Mouse (Mus musculus): ENCODE measurements at regions not wholly inside any gene's neighbourhood (a gene's known extent, or its start where the extent isn't known, plus 50 kb on each side); places are given as distances from the start of the nearest gene placed in this dataset.

- TF ChIP-seq CTCF (IDR thresholded peaks at IDR 0.05; ENCODE audit: insufficient read depth, low read depth, low read length): no peak
- no peak for TF ChIP-seq POLR2A (IDR thresholded peaks at IDR 0.05; ENCODE audit: insufficient read depth, low read depth, low read length)
These were observed 158.6 kb upstream of the Sesn3 start for GRCm38 (mm10) chr9:14116097-14116840.
